Mouse (Mus musculus) limb, embryonic 11.5 days (tissue): ENCODE measurements around the gene Klhl36. TPM values are rescaled to one million over a fixed set of nuclear protein-coding genes. Genes with fewer than 3 reads are reported as not detected.

Source experiments
- polyA plus RNA-seq: library from polyadenylated mRNA; unstranded; fragments of >200 nt; fragmentation: Nextera tagmentation; extraction: Ambion mirVana; gene quantifications from 2 replicates; pipeline ENCODE4 v1.2.1, GENCODE M21; 2014

The Klhl36 gene
- polyA plus RNA-seq, 1 experiment from 2014 or later = 6.6 TPM

Other genes starting within 250 kb of the Klhl36 start
- gene Adad2, start 249.5 kb upstream of the Klhl36 start, polyA plus RNA-seq = 0.09 and 0.18 TPM in 2 replicates
- gene Kcng4, start 226.6 kb upstream of the Klhl36 start, polyA plus RNA-seq = not detected in 2 replicates
- gene Wfdc1, start 195.9 kb upstream of the Klhl36 start, polyA plus RNA-seq = not detected in 2 replicates
- 0.71 and 2.0 TPM in 2 replicates for gene Atp2c2, start 162.3 kb upstream of the Klhl36 start, polyA plus RNA-seq
- gene Tldc1, start 83.8 kb upstream of the Klhl36 start, polyA plus RNA-seq = 7.0 and 10.3 TPM in 2 replicates
- gene Cotl1, start 21.7 kb upstream of the Klhl36 start, polyA plus RNA-seq = 181 and 197 TPM in 2 replicates
- 162 and 173 TPM in 2 replicates for gene Usp10, start 48.1 kb downstream of the Klhl36 start, polyA plus RNA-seq
- gene Gm20388, start 48.6 kb downstream of the Klhl36 start, polyA plus RNA-seq = not detected in 2 replicates
- 2.7 and 3.1 TPM in 2 replicates for gene Crispld2, start 130.2 kb downstream of the Klhl36 start, polyA plus RNA-seq
- gene Zdhhc7, start 239.2 kb downstream of the Klhl36 start, polyA plus RNA-seq = 22.7 and 24.6 TPM in 2 replicates